Mouse (Mus musculus): ENCODE results near the gene Mpig6b. TPM values are rescaled to one million over a fixed set of nuclear protein-coding genes. Genes with fewer than 3 reads are reported as not detected.

Mpig6b gene
- polyA plus RNA-seq, 1 experiment from 2014 or later: 0.31 TPM

GRCm38 (mm10) chr17:35024691-35025488 lies 41.1 kb downstream of the Mpig6b start:
- WGBS: 73% methylated on average over 5 of the region's 10 CpGs
- H3K9me3 ChIP-seq: no peaks in the 10 kb centered on the region
- H3K4me1 ChIP-seq (replicated peaks): peaks cover 30% of the 10 kb centered on the region
- H3K27ac ChIP-seq: no peak overlapping the region
- ATAC-seq (ENCODE audit: low FRiP score): no peak
- H3K27me3 ChIP-seq: no peaks in the 10 kb centered on the region
- H3K4me3 ChIP-seq: no peak overlapping the region
- H3K4me2 ChIP-seq: no peak overlapping the region
- no peak overlapping the region for H3K9ac ChIP-seq
- no peaks in the 10 kb centered on the region for H3K36me3 ChIP-seq

- H3K27me3 ChIP-seq: no peaks in the 10 kb centered on the region
- H3K27ac ChIP-seq: no peak overlapping the region
- H3K36me3 ChIP-seq: no peaks in the 10 kb centered on the region
- no peak overlapping the region for H3K4me2 ChIP-seq
- 79% methylated on average over 12 of the region's 13 CpGs for WGBS
- ATAC-seq (ENCODE audit: low FRiP score): no peak
- no peak overlapping the region for H3K9ac ChIP-seq
- no peaks in the 10 kb centered on the region for H3K9me3 ChIP-seq
- no peak overlapping the region for H3K4me3 ChIP-seq
- H3K4me1 ChIP-seq (replicated peaks): peaks cover 24% of the 10 kb centered on the region
These were observed 41.7 kb downstream of the Mpig6b start for GRCm38 (mm10) chr17:35024261-35024660.

- 79% methylated on average over 4 of the region's 4 CpGs for WGBS
- H3K27me3 ChIP-seq: no peaks in the 10 kb centered on the region
- H3K9ac ChIP-seq: no peak overlapping the region
- no peak for ATAC-seq (ENCODE audit: low FRiP score)
- peaks cover 24% of the 10 kb centered on the region for H3K4me1 ChIP-seq (replicated peaks)
- H3K27ac ChIP-seq: no peak overlapping the region
- H3K4me2 ChIP-seq: no peak overlapping the region
- no peak overlapping the region for H3K4me3 ChIP-seq
- H3K9me3 ChIP-seq: no peaks in the 10 kb centered on the region
- H3K36me3 ChIP-seq: 0 out of 2 replicates have a peak, but pooled peaks cover under 1% of the 10 kb centered on the region
These were observed 42.2 kb downstream of the Mpig6b start for GRCm38 (mm10) chr17:35023756-35024155.

GRCm38 (mm10) chr17:35023221-35023620 lies 42.8 kb downstream of the Mpig6b start:
- 0 out of 2 replicates have a peak, but pooled peaks cover 3% of the 10 kb centered on the region for H3K36me3 ChIP-seq
- no peak overlapping the region for H3K4me2 ChIP-seq
- H3K27me3 ChIP-seq: no peaks in the 10 kb centered on the region
- no peaks in the 10 kb centered on the region for H3K9me3 ChIP-seq
- H3K27ac ChIP-seq: no peak overlapping the region
- H3K4me1 ChIP-seq (replicated peaks): peaks cover 24% of the 10 kb centered on the region
- H3K4me3 ChIP-seq: no peak overlapping the region
- H3K9ac ChIP-seq: no peak overlapping the region
- ATAC-seq (ENCODE audit: low FRiP score): no peak
- WGBS: 86% methylated on average over 5 of the region's 5 CpGs

GRCm38 (mm10) chr17:35022541-35023060 lies 43.4 kb downstream of the Mpig6b start:
- no peak overlapping the region for H3K4me3 ChIP-seq
- H3K27me3 ChIP-seq: no peaks in the 10 kb centered on the region
- H3K4me2 ChIP-seq: no peak overlapping the region
- H3K4me1 ChIP-seq (replicated peaks): peaks cover 22% of the 10 kb centered on the region
- no peak overlapping the region for H3K9ac ChIP-seq
- H3K36me3 ChIP-seq: peaks cover 6% of the 10 kb centered on the region; the same call in 1 of the 2 replicates
- no peak for ATAC-seq (ENCODE audit: low FRiP score)
- no peaks in the 10 kb centered on the region for H3K9me3 ChIP-seq
- WGBS: 93% methylated on average over 8 of the region's 8 CpGs
- no peak overlapping the region for H3K27ac ChIP-seq

- no peak overlapping the region for H3K4me3 ChIP-seq
- peaks cover 12% of the 10 kb centered on the region for H3K36me3 ChIP-seq
- no peak for ATAC-seq (ENCODE audit: low FRiP score)
- peaks cover 16% of the 10 kb centered on the region for H3K4me1 ChIP-seq (replicated peaks)
- H3K9me3 ChIP-seq: no peaks in the 10 kb centered on the region
- no peak overlapping the region for H3K4me2 ChIP-seq
- H3K27ac ChIP-seq: no peak overlapping the region; the same call in 1 of the 2 replicates
- WGBS: 65% methylated on average over 6 of the region's 6 CpGs
- H3K27me3 ChIP-seq: no peaks in the 10 kb centered on the region
- no peak overlapping the region for H3K9ac ChIP-seq
These were observed 44.0 kb downstream of the Mpig6b start for GRCm38 (mm10) chr17:35021842-35022477.

- Histone ChIP-seq H3K27ac (peak overlapping the region; percentile 26; the same call in 1 of the 2 replicates), H3K4me3 (no peak overlapping the region), H3K9ac (0 out of 2 replicates have a peak overlapping the region, but pooled peaks have one; percentile 39), H3K9me3 (no peaks in the 10 kb centered on the region), H3K36me3 (peaks cover 19% of the 10 kb centered on the region), H3K27me3 (no peaks in the 10 kb centered on the region), H3K4me1 (replicated peaks) (peaks cover 18% of the 10 kb centered on the region), H3K4me2 (peak overlapping the region; percentile 31)
- WGBS: 5% methylated on average over 17 of the region's 17 CpGs
- ATAC-seq (ENCODE audit: low FRiP score): peak; percentile 30; the same call in 1 of the 2 replicates
These were observed 44.7 kb downstream of the Mpig6b start for GRCm38 (mm10) chr17:35021163-35021808.

GRCm38 (mm10) chr17:35020551-35020950 lies 45.4 kb downstream of the Mpig6b start:
- no peaks in the 10 kb centered on the region for H3K27me3 ChIP-seq
- H3K9me3 ChIP-seq: no peaks in the 10 kb centered on the region

GRCm38 (mm10) chr17:35019894-35020293 lies 46.1 kb downstream of the Mpig6b start:
- Histone ChIP-seq H3K4me2 (no peak overlapping the region), H3K9ac (no peak overlapping the region), H3K4me1 (replicated peaks) (peaks cover 19% of the 10 kb centered on the region), H3K4me3 (no peak overlapping the region), H3K9me3 (no peaks in the 10 kb centered on the region), H3K27ac (no peak overlapping the region), H3K27me3 (no peaks in the 10 kb centered on the region), H3K36me3 (peaks cover 33% of the 10 kb centered on the region)
- 80% methylated on average over 11 of the region's 11 CpGs for WGBS
- ATAC-seq (ENCODE audit: low FRiP score): no peak

More at GRCm38 (mm10) chr17:35020551-35020950, 45.4 kb downstream of the Mpig6b start:
- 94% methylated on average over 8 of the region's 8 CpGs for WGBS
- no peak overlapping the region for H3K4me2 ChIP-seq
- H3K4me1 ChIP-seq (replicated peaks): peaks cover 19% of the 10 kb centered on the region
- H3K4me3 ChIP-seq: no peak overlapping the region
- no peak overlapping the region for H3K27ac ChIP-seq
- no peak overlapping the region for H3K9ac ChIP-seq
- ATAC-seq (ENCODE audit: low FRiP score): no peak
- H3K36me3 ChIP-seq: peaks cover 27% of the 10 kb centered on the region

- H3K4me2 ChIP-seq: no peak overlapping the region
- WGBS: 89% methylated on average over 3 of the region's 3 CpGs
- H3K9me3 ChIP-seq: no peaks in the 10 kb centered on the region
- no peak overlapping the region for H3K4me3 ChIP-seq
- H3K27ac ChIP-seq: no peak overlapping the region
- peaks cover 19% of the 10 kb centered on the region for H3K4me1 ChIP-seq (replicated peaks)
- ATAC-seq (ENCODE audit: low FRiP score): no peak
- H3K36me3 ChIP-seq: peaks cover 50% of the 10 kb centered on the region
- no peaks in the 10 kb centered on the region for H3K27me3 ChIP-seq
- peak overlapping the region; percentile 5; the same call in 1 of the 2 replicates for H3K9ac ChIP-seq
These were observed 47.8 kb downstream of the Mpig6b start for GRCm38 (mm10) chr17:35018171-35018570.

- Histone ChIP-seq H3K4me2 (no peak overlapping the region), H3K4me3 (no peak overlapping the region), H3K9me3 (no peaks in the 10 kb centered on the region), H3K36me3 (peaks cover 55% of the 10 kb centered on the region), H3K27ac (no peak overlapping the region), H3K27me3 (no peaks in the 10 kb centered on the region), H3K4me1 (replicated peaks) (peaks cover 19% of the 10 kb centered on the region), H3K9ac (no peak overlapping the region)
- WGBS: 75% methylated on average over 14 of the region's 14 CpGs
- no peak for ATAC-seq (ENCODE audit: low FRiP score)
These were observed 48.3 kb downstream of the Mpig6b start for GRCm38 (mm10) chr17:35017706-35018030.
